Mouse (Mus musculus) ES-Bruce4 (cell line): ENCODE data around the gene Gm20431.

Experiments
- CTCF ChIP-seq: IDR thresholded peaks from one replicate; pipeline ENCODE4 v1.8.1; 2011; ENCODE audit warnings: low read depth, low read length
- EP300 ChIP-seq: IDR thresholded peaks from 2 replicates; pipeline ENCODE4 v1.6.1; 2011; ENCODE audit warnings: low read depth, low read length; ENCODE audit not compliant: insufficient read depth

DNA sequence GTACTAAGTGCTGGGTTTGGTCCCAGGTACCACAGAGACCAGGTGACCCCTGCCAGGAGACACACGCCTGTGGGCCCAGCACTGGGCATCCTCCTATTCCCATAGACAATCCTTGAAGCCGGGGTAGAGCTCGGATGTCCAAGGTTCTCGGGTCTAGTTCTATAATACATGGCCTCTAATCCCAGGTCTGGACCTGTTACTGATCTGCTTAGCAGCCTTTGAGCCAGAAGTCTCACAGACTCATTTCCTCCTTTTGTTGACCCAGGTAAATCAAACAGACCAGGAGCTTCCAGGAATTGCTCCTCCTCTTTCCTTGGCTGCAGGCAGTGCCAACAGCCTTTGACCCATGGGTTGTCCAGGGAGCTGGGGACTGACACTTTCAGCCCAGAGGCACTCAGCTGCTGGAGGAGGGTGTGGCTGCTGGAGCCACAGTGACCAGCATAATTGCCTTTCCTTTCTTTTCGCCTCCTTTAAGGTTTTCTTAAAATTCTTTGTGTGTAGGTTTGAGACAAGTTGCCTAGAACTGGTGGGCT is 9.9 kb upstream of the Gm20431 start:
- TF ChIP-seq CTCF (no peak), EP300 (no peak)
